Mouse (Mus musculus) small intestine, adult 2 months (tissue): ENCODE data around the gene Zbtb2.

Source experiments
- CTCF ChIP-seq: fragments of 200-500 bp; IDR thresholded peaks from 2 replicates; pipeline ENCODE4 v1.5.1; 2012; ENCODE audit warnings: low read depth, mild to moderate bottlenecking, control low read depth, inconsistent platforms, low read length, moderate library complexity, mixed read lengths; ENCODE audit not compliant: insufficient replicate concordance, insufficient read length; ENCODE audit errors: extremely low read depth
- POLR2A ChIP-seq: fragments of 200-500 bp; IDR thresholded peaks from 2 replicates; pipeline ENCODE4 v1.6.1; 2012; ENCODE audit warnings: low read depth, mild to moderate bottlenecking, control low read depth, inconsistent platforms, low read length, moderate library complexity

GRCm38 (mm10) chr10:4347591-4347990 lies 40.3 kb downstream of the Zbtb2 start:
- TF ChIP-seq CTCF (no peak), POLR2A (no peak)
